Mouse (Mus musculus) thymus, adult 2 months (tissue): ENCODE data around the gene Vtcn1. TPM values are rescaled to one million over a fixed set of nuclear protein-coding genes. Genes with fewer than 3 reads are reported as not detected.

Source experiments
- DNase-seq: peaks from one replicate; pipeline ENCODE4 v3.0.0; 2021
- H3K27ac ChIP-seq: fragments of 200-500 bp; 2 replicates; pipeline ENCODE4 v1.5.1; 2012; ENCODE audit warnings: low read length, control low read depth; ENCODE audit not compliant: control insufficient read depth, insufficient read depth
- H3K27me3 ChIP-seq: fragments of 200-500 bp; 2 replicates; pipeline ENCODE4 v1.6.1; 2012; ENCODE audit warnings: mild to moderate bottlenecking, low read length, moderate library complexity, mixed read lengths; ENCODE audit not compliant: control insufficient read depth, insufficient read depth
- H3K36me3 ChIP-seq: fragments of 200-500 bp; 2 replicates; pipeline ENCODE4 v1.6.1; 2012; ENCODE audit warnings: mild to moderate bottlenecking, low read length, moderate library complexity; ENCODE audit not compliant: control insufficient read depth, insufficient read depth
- H3K4me1 ChIP-seq: fragments of 200-500 bp; replicated peaks from 2 replicates; pipeline ENCODE4 v1.6.1; 2012; ENCODE audit warnings: low read length; ENCODE audit not compliant: control insufficient read depth, insufficient read depth
- H3K4me3 ChIP-seq: fragments of 200-500 bp; 2 replicates; pipeline ENCODE4 v1.5.1; 2012; ENCODE audit warnings: mild to moderate bottlenecking, low read length, control low read depth, moderate library complexity; ENCODE audit not compliant: control insufficient read depth, insufficient read depth
- CTCF ChIP-seq: fragments of 200-500 bp; IDR thresholded peaks from 2 replicates; pipeline ENCODE4 v1.5.1; 2012; ENCODE audit warnings: mild to moderate bottlenecking, control low read depth, low read length, moderate library complexity, borderline replicate concordance; ENCODE audit not compliant: control insufficient read depth, poor library complexity, insufficient read depth; ENCODE audit errors: extremely low read depth
- POLR2A ChIP-seq: fragments of 200-500 bp; IDR thresholded peaks from 2 replicates; pipeline ENCODE4 v1.6.1; 2012; ENCODE audit warnings: mild to moderate bottlenecking, low read length, control low read depth, moderate library complexity; ENCODE audit not compliant: control insufficient read depth, poor library complexity, insufficient read depth; ENCODE audit errors: extremely low read depth
- WGBS: fragments of 180-500 bp; shearing (Covaris S2); methylation state at CpG from one replicate; pipeline ENCODE4 v1.1.7; 2018; 5-methylcytosine and 5-hydroxymethylcytosine counted together
- polyA plus RNA-seq: library from polyadenylated mRNA; depleted of rRNA; stranded (reverse); fragments of >200 nt; gene quantifications from 2 replicates; pipeline ENCODE4 v1.2.3, GENCODE M21; 2012; rRNA removed

Gene Vtcn1
- polyA plus RNA-seq, 1 experiment: 0.11 TPM

DNA sequence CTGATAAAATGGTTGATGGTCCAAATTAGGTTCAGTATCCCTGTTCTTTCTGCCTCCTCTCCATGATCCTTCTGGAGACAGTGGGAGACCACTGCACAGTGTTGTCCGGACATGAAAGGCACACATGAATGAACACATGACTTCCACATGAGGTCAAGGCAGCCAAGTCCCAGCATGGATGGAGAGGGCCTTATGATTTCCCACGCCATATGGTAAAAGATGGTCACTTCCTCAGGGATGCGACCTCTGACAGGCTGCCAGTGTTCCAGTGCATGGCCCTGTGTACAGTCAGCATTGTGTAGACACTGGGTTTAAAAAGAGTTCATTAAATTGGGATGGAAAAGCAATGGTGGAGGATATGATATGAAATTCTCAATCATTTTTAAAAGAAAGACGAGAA, 113.0 kb downstream of the Vtcn1 start:
- Histone ChIP-seq H3K27ac (no peak overlapping the region), H3K27me3 (no peaks in the 10 kb centered on the region), H3K4me3 (no peak overlapping the region), H3K36me3 (peaks cover 41% of the 10 kb centered on the region), H3K4me1 (no peaks in the 10 kb centered on the region)
- DNase-seq: no peak
- TF ChIP-seq CTCF (no peak), POLR2A (no peak)
- 96% methylated on average over 4 of the region's 4 CpGs for WGBS

DNA sequence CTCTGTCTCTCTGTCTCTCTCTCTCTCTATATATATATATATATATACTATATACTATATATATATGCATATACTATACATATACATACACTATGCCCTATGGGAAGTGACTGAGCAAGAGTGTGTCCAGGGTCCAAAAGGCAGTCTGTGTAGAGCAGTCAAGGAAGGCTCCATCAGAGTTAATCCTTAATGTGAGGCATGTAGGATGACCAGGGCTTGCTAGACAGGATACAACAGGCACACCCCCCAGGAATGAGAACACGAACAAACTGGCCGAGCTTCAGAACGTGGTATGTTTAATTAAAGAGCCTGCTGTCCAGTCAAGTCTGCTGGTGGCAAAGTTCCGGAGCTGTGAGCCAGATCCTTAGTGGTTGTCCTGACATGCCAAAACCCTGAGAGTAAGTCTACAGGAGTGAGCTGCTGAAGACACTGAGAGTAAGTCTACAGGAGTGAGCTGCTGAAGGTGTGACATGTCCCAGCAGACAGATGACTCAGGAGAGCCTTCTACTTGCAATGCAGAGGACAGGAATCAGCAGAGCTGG, 115.3 kb downstream of the Vtcn1 start:
- Histone ChIP-seq H3K27me3 (no peaks in the 10 kb centered on the region), H3K36me3 (peaks cover 64% of the 10 kb centered on the region), H3K4me1 (no peaks in the 10 kb centered on the region), H3K4me3 (no peak overlapping the region), H3K27ac (no peak overlapping the region)
- WGBS: 93% methylated on average over 4 of the region's 4 CpGs
- TF ChIP-seq POLR2A (no peak), CTCF (no peak)
- DNase-seq: no peak

Other genes starting within 250 kb of the Vtcn1 start
- 33.3 and 46.9 TPM in 2 replicates for gene Man1a2, start 140.0 kb upstream of the Vtcn1 start, polyA plus RNA-seq
- 3.0 and 3.2 TPM in 2 replicates for gene Trim45, start 96.7 kb downstream of the Vtcn1 start, polyA plus RNA-seq
- 9.4 and 13.1 TPM in 2 replicates for gene Ttf2, start 144.2 kb downstream of the Vtcn1 start, polyA plus RNA-seq
- 1.4 and 1.6 TPM in 2 replicates for gene Cd101, start 204.1 kb downstream of the Vtcn1 start, polyA plus RNA-seq